Mouse (Mus musculus) embryonic fibroblast, embryonic 13.5 days (primary cell): Measurements from ENCODE around the gene Mrpl48.

ENCODE experiments used
- CTCF ChIP-seq: IDR thresholded peaks from 2 replicates; pipeline ENCODE4 v1.5.1; 2011; ENCODE audit warnings: mild to moderate bottlenecking, control low read depth, low read length, moderate library complexity, borderline replicate concordance; ENCODE audit not compliant: insufficient read depth
- POLR2A ChIP-seq: IDR thresholded peaks from 2 replicates; pipeline ENCODE4 v1.6.1; 2011; ENCODE audit warnings: low read depth, mild to moderate bottlenecking, control low read depth, low read length, moderate library complexity

GRCm38 (mm10) chr7:100608910-100609309 is 809 bp upstream of the Mrpl48 start:
- TF ChIP-seq CTCF (no peak), POLR2A (no peak)
